Mouse (Mus musculus): Measurements from ENCODE around the gene Phf19. TPM values are rescaled to one million over a fixed set of nuclear protein-coding genes. Genes with fewer than 3 reads are reported as not detected.

Gene Phf19
- polyA plus RNA-seq, 1 experiment from 2014 or later, result 4.6 TPM

DNA sequence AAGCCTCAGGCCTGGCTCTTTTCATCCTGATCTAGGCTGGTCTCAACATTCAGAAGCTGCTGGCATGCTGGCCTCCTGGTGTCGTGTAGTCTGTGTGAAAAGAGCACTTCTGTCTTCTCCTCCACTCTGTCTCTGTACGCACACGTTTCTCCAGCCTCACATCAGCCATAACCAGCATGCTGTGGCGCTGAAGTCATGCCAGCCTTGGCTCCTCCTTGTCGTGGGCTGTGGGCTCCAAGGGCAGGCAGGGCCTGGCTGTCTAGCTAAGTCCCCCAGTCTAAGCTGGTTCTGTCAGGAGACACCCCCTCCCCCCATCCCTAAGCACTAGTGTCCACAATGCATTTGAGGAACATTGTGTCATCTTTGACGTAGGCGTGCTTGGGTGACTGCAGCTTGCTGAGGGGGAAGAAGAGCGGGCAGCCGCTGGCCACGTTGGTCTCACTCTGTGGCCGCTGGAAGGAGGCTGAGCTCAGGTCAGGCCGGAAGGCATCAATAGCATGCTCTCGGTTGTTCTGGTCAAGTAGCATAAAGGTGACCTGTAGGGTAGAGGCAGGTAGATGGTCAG is 29.8 kb upstream of the Phf19 start:
- H3K4me1 ChIP-seq (replicated peaks; ENCODE audit: control insufficient read depth, insufficient read depth, low read length), result peaks cover 1% of the 10 kb centered on the region
- H3K9ac ChIP-seq (ENCODE audit: low read length), result no peak overlapping the region
- H3K36me3 ChIP-seq (ENCODE audit: control insufficient read depth, insufficient read depth, low read length), result no peaks in the 10 kb centered on the region
- no peak overlapping the region for H3K4me2 ChIP-seq (ENCODE audit: low read depth, low read length)
- no peaks in the 10 kb centered on the region; the same call in 1 of the 2 replicates for H3K27me3 ChIP-seq (ENCODE audit: control insufficient read depth, insufficient read depth, low read depth, low read length)
- no peak overlapping the region for H3K4me3 ChIP-seq (ENCODE audit: low read length)
- no peak for ATAC-seq (ENCODE audit: low read depth)
- WGBS, result 69% methylated on average over 13 of the region's 13 CpGs
- no peaks in the 10 kb centered on the region for H3K9me3 ChIP-seq (ENCODE audit: control insufficient read depth, low read length)
- H3K27ac ChIP-seq (ENCODE audit: low read length), result no peak overlapping the region

DNA sequence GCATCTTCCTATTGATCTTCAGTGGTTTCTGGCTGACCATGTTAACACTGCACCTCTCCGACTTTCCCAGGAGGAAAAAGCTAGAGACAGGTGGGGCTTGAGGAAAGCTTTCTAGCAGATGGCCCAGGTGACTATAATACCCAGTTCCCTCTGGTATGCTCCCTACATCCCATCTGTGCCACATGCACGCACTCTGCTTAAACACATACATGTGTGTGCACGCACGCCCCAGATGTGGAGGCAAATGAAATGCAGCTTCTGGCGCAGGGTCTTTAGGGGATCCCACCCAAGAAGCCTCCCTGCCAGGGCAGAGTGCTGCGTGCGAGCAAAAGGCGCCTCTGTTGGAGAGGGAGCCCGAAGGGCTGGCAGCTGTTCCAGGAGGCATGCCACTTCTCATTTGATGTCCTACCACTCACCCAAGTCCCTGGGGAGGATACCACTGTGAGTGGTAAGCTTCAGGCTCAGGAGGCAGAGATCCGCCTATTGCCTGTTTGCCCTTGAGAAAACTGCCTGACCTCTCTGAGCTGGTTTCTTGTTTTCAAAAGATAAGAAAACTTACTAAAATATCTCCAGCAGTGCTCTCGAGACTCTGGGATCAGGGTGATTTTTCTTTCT is 27.3 kb upstream of the Phf19 start:
- no peak for ATAC-seq (ENCODE audit: low read depth)
- Histone ChIP-seq H3K9me3 (ENCODE audit: control insufficient read depth, low read length) (no peaks in the 10 kb centered on the region), H3K36me3 (ENCODE audit: control insufficient read depth, insufficient read depth, low read length) (no peaks in the 10 kb centered on the region), H3K4me3 (ENCODE audit: low read length) (no peak overlapping the region), H3K9ac (ENCODE audit: low read length) (no peak overlapping the region), H3K27me3 (ENCODE audit: control insufficient read depth, insufficient read depth, low read depth, low read length) (peaks cover 4% of the 10 kb centered on the region; the same call in 1 of the 2 replicates), H3K4me2 (ENCODE audit: low read depth, low read length) (no peak overlapping the region), H3K4me1 (replicated peaks; ENCODE audit: control insufficient read depth, insufficient read depth, low read length) (peaks cover 8% of the 10 kb centered on the region), H3K27ac (ENCODE audit: low read length) (no peak overlapping the region)
- WGBS, result 71% methylated on average over 11 of the region's 11 CpGs

DNA sequence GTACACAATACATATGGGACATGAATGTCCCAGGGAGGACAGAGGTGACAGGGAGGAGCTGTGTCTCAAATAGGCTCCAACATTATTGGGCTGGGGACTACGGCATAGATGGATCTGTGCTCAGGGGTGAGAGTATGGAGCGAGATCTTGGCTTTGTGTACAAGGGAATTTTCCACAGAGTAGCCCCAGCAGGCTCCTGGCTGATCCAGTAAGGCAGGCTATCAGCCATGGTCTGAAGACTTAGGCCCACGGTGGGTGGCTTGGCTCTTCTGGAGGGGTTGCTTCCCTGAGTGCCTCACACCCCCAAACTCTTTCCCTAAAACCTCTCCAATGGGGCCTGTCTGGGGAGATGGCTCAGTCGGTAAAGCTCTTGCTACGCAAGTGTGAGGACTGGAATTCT is 26.4 kb upstream of the Phf19 start:
- Histone ChIP-seq H3K9me3 (ENCODE audit: control insufficient read depth, low read length) (no peaks in the 10 kb centered on the region), H3K4me3 (ENCODE audit: low read length) (no peak overlapping the region), H3K27ac (ENCODE audit: low read length) (no peak overlapping the region), H3K36me3 (ENCODE audit: control insufficient read depth, insufficient read depth, low read length) (no peaks in the 10 kb centered on the region), H3K9ac (ENCODE audit: low read length) (no peak overlapping the region), H3K4me1 (replicated peaks; ENCODE audit: control insufficient read depth, insufficient read depth, low read length) (peaks cover 8% of the 10 kb centered on the region), H3K27me3 (ENCODE audit: control insufficient read depth, insufficient read depth, low read depth, low read length) (peaks cover 4% of the 10 kb centered on the region; the same call in 1 of the 2 replicates), H3K4me2 (ENCODE audit: low read depth, low read length) (no peak overlapping the region)
- ATAC-seq (ENCODE audit: low read depth), result no peak
- 61% methylated on average over 5 of the region's 5 CpGs for WGBS

DNA sequence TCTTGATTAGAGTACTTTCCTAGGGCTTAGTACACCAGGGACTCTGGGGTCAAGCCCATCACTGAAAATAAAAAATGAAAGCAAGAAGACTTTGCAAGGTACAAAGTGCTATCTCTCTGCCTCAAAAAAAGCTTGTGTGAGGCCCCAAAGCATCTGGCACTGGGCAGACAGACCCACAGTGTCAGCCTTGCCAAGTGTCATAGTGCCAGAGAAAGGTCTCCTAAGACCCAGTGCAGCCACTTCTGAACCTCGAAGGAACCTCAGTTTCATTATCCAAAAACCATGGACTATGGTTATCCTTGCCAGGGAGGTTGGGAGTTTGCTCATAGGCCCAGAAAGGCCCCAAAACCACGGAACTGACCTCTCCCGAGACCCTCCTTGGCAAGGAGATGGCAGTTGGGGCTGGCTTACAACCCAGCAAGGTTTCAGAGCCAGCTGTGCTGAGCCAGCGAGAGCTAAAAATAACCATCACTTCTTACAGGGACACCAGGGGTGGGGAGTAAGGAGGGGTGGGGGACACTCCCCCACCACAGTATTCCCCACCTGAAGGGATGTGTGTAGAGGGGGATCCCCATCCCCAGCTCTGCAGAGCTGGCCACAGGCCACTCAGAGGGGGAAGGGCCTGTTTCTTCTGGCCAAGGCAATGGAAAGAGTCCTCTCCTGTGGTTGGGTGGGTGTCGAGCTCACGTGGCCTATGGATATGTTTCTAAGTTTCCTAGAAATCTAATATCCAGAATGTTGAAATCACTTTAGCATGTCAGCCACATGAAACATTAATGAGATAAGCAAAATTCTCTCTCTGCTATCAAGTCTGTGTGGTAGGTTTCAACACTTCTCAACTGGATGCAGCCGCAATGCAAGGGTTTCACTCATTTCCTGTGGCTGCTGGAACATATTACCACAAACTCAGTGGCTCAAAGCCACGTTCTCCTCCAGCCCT is 24.7 kb upstream of the Phf19 start:
- H3K4me1 ChIP-seq (replicated peaks; ENCODE audit: control insufficient read depth, insufficient read depth, low read length), result peaks cover 8% of the 10 kb centered on the region
- 53% methylated on average over 8 of the region's 8 CpGs for WGBS

DNA sequence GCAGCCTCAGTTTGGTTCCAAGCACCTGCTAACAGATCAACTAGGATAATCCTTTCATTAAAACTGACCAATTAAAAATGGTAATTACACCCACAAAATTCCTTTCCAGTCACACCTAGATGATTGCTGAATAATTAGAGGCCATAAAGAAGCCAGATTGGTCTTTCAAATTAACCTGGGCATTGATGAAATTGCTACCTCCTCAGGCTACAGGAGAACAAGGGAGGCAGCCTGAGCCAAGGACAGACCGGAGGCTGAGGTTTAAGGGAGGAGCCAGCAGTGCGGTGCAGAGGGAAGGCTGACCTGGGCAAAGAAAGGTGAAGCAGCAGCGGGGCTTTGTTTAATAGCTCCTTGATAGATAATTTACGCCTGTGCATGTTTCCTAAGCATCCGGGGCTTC is 23.6 kb upstream of the Phf19 start:
- Histone ChIP-seq H3K9me3 (ENCODE audit: control insufficient read depth, low read length) (no peaks in the 10 kb centered on the region), H3K4me2 (ENCODE audit: low read depth, low read length) (no peak overlapping the region)
- no peak for ATAC-seq (ENCODE audit: low read depth)

More for the DNA sequence above, 24.7 kb upstream of the Phf19 start:
- no peaks in the 10 kb centered on the region for H3K36me3 ChIP-seq (ENCODE audit: control insufficient read depth, insufficient read depth, low read length)
- peaks cover 4% of the 10 kb centered on the region; the same call in 1 of the 2 replicates for H3K27me3 ChIP-seq (ENCODE audit: control insufficient read depth, insufficient read depth, low read depth, low read length)
- ATAC-seq (ENCODE audit: low read depth), result peak; percentile 64; the same call in 1 of the 2 replicates
- no peaks in the 10 kb centered on the region for H3K9me3 ChIP-seq (ENCODE audit: control insufficient read depth, low read length)
- no peak overlapping the region for H3K9ac ChIP-seq (ENCODE audit: low read length)
- H3K4me2 ChIP-seq (ENCODE audit: low read depth, low read length), result no peak overlapping the region
- no peak overlapping the region for H3K27ac ChIP-seq (ENCODE audit: low read length)
- H3K4me3 ChIP-seq (ENCODE audit: low read length), result no peak overlapping the region

DNA sequence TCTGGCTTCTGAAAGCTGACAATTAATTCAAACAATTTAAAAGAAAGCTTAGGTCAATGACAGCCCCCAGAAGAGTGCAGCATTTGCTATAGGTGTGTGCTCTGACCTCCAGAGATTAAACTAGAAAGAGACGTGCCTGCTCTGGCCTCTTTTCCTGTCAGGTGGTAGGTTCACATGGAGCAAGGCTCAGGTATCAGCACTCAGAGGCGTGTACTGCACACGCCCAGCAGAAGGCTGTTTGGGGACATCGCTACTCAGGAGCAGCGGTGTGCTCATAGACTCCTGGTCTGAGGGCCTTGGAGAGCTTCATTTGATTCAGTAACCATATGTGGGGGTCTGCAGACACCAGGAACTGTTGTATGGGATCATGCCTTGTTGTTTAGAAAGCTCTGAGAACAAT is 13.5 kb upstream of the Phf19 start:
- H3K4me1 ChIP-seq (replicated peaks; ENCODE audit: control insufficient read depth, insufficient read depth, low read length), result no peaks in the 10 kb centered on the region
- H3K36me3 ChIP-seq (ENCODE audit: control insufficient read depth, insufficient read depth, low read length), result no peaks in the 10 kb centered on the region
- no peaks in the 10 kb centered on the region for H3K27me3 ChIP-seq (ENCODE audit: control insufficient read depth, insufficient read depth, low read depth, low read length)
- no peak overlapping the region for H3K4me2 ChIP-seq (ENCODE audit: low read depth, low read length)
- ATAC-seq (ENCODE audit: low read depth), result no peak
- 44% methylated on average over 5 of the region's 5 CpGs for WGBS
- H3K27ac ChIP-seq (ENCODE audit: low read length), result no peak overlapping the region
- H3K9ac ChIP-seq (ENCODE audit: low read length), result no peak overlapping the region
- H3K4me3 ChIP-seq (ENCODE audit: low read length), result no peak overlapping the region
- no peaks in the 10 kb centered on the region for H3K9me3 ChIP-seq (ENCODE audit: control insufficient read depth, low read length)

More for the DNA sequence above, 23.6 kb upstream of the Phf19 start:
- no peaks in the 10 kb centered on the region for H3K36me3 ChIP-seq (ENCODE audit: control insufficient read depth, insufficient read depth, low read length)
- 10% methylated on average over 5 of the region's 5 CpGs for WGBS
- no peak overlapping the region for H3K9ac ChIP-seq (ENCODE audit: low read length)
- no peak overlapping the region for H3K4me3 ChIP-seq (ENCODE audit: low read length)
- no peak overlapping the region for H3K27ac ChIP-seq (ENCODE audit: low read length)
- H3K4me1 ChIP-seq (replicated peaks; ENCODE audit: control insufficient read depth, insufficient read depth, low read length), result peaks cover 8% of the 10 kb centered on the region
- peaks cover 4% of the 10 kb centered on the region; the same call in 1 of the 2 replicates for H3K27me3 ChIP-seq (ENCODE audit: control insufficient read depth, insufficient read depth, low read depth, low read length)

DNA sequence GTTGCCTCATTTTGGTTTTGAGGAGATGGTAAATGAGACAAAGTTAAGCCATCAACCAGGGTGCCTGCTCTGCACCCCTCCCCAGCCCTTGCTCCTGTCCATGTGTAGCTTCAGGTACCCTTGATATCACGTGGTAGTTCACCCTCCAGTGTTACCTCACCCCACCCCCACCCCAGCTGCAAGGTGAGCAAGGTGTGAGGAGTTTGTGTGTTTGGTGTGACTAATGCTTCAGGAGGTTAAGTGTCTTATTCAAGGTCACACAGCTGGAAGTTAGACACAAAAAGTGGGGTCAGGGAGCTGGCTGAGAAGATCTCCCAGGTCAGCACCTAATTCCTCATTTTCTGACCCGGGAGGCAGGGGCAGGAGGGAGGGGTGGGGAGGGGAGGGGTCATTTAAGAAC is 8.9 kb upstream of the Phf19 start:
- H3K4me1 ChIP-seq (replicated peaks; ENCODE audit: control insufficient read depth, insufficient read depth, low read length), result no peaks in the 10 kb centered on the region
- no peak overlapping the region for H3K27ac ChIP-seq (ENCODE audit: low read length)
- ATAC-seq (ENCODE audit: low read depth), result no peak
- H3K9ac ChIP-seq (ENCODE audit: low read length), result no peak overlapping the region
- H3K4me2 ChIP-seq (ENCODE audit: low read depth, low read length), result no peak overlapping the region
- 3% methylated on average over 2 of the region's 2 CpGs for WGBS
- H3K4me3 ChIP-seq (ENCODE audit: low read length), result no peak overlapping the region
- no peaks in the 10 kb centered on the region for H3K27me3 ChIP-seq (ENCODE audit: control insufficient read depth, insufficient read depth, low read depth, low read length)
- H3K36me3 ChIP-seq (ENCODE audit: control insufficient read depth, insufficient read depth, low read length), result no peaks in the 10 kb centered on the region
- no peaks in the 10 kb centered on the region for H3K9me3 ChIP-seq (ENCODE audit: control insufficient read depth, low read length)

DNA sequence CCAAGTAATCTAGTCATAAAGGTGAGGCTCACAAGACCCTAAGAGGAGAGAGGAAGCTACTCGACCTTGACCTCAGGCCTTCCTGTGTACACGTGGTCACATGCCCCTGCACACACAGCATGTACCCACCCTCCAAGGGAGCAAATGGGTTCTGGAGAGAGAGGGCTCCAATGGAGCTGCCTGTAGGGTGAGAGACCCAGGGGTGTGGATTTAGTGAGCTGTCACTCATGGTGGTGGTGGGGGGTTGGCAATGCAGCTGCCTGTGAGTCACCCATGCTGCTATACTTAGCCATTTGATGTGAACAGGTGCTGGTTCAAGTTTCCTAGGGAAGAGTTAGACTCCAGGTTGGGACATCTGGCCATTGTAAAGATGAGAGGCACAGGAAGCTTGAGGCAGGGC is 6.3 kb upstream of the Phf19 start:
- WGBS, result 29% methylated on average over 2 of the region's 2 CpGs
- H3K4me2 ChIP-seq (ENCODE audit: low read depth, low read length), result no peak overlapping the region
- no peaks in the 10 kb centered on the region for H3K36me3 ChIP-seq (ENCODE audit: control insufficient read depth, insufficient read depth, low read length)
- H3K9me3 ChIP-seq (ENCODE audit: control insufficient read depth, low read length), result no peaks in the 10 kb centered on the region
- no peak overlapping the region for H3K9ac ChIP-seq (ENCODE audit: low read length)
- no peak overlapping the region for H3K4me3 ChIP-seq (ENCODE audit: low read length)
- ATAC-seq (ENCODE audit: low read depth), result peak; percentile 31; the same call in 1 of the 2 replicates
- H3K27me3 ChIP-seq (ENCODE audit: control insufficient read depth, insufficient read depth, low read depth, low read length), result no peaks in the 10 kb centered on the region
- no peak overlapping the region for H3K27ac ChIP-seq (ENCODE audit: low read length)
- peaks cover under 1% of the 10 kb centered on the region; the same call in 1 of the 2 replicates for H3K4me1 ChIP-seq (replicated peaks; ENCODE audit: control insufficient read depth, insufficient read depth, low read length)

DNA sequence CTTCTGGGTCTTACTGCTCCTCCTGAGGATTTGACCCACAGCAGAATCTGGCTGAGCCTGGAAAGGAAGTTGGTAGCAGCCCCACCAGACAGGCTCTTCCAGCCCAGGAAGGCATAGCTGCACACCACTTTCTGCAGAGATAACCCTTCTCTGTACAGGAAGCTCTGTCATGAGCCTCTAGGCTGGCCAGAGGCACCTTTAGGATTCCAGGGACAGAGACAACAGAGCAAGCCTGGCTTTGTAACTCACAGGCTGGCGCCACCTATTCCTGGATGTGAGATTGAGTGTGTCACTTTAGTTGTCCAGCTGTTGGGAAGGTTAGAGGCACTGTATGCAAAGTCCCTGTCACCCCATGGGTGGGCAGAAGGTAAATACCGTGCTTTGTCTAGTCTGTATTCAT is 1.3 kb upstream of the Phf19 start:
- no peak for ATAC-seq (ENCODE audit: low read depth)
- 46% methylated on average over 2 of the region's 2 CpGs for WGBS

More for the DNA sequence above, 1.3 kb upstream of the Phf19 start:
- Histone ChIP-seq H3K4me1 (replicated peaks; ENCODE audit: control insufficient read depth, insufficient read depth, low read length) (peaks cover 14% of the 10 kb centered on the region), H3K4me2 (ENCODE audit: low read depth, low read length) (no peak overlapping the region; the same call in 1 of the 2 replicates), H3K27ac (ENCODE audit: low read length) (0 out of 2 replicates have a peak overlapping the region, but pooled peaks have one; percentile 10), H3K9ac (ENCODE audit: low read length) (no peak overlapping the region), H3K36me3 (ENCODE audit: control insufficient read depth, insufficient read depth, low read length) (no peaks in the 10 kb centered on the region), H3K27me3 (ENCODE audit: control insufficient read depth, insufficient read depth, low read depth, low read length) (peaks cover 3% of the 10 kb centered on the region), H3K4me3 (ENCODE audit: low read length) (no peak overlapping the region), H3K9me3 (ENCODE audit: control insufficient read depth, low read length) (no peaks in the 10 kb centered on the region)

All from lung, embryonic 16.5 days (tissue).